Mouse (Mus musculus) liver, embryonic 18 days (tissue): ENCODE results near the gene Foxd2. TPM values are rescaled to one million over a fixed set of nuclear protein-coding genes. Genes with fewer than 3 reads are reported as not detected.

Experiments
- polyA plus RNA-seq: library from polyadenylated mRNA; depleted of rRNA; stranded (reverse); fragments of >200 nt; gene quantifications from 2 replicates; pipeline ENCODE4 v1.2.3, GENCODE M21; 2012; rRNA removed

Gene Foxd2
- polyA plus RNA-seq, result 0.02 TPM in 1 of 2 replicates, not detected in the other

DNA sequence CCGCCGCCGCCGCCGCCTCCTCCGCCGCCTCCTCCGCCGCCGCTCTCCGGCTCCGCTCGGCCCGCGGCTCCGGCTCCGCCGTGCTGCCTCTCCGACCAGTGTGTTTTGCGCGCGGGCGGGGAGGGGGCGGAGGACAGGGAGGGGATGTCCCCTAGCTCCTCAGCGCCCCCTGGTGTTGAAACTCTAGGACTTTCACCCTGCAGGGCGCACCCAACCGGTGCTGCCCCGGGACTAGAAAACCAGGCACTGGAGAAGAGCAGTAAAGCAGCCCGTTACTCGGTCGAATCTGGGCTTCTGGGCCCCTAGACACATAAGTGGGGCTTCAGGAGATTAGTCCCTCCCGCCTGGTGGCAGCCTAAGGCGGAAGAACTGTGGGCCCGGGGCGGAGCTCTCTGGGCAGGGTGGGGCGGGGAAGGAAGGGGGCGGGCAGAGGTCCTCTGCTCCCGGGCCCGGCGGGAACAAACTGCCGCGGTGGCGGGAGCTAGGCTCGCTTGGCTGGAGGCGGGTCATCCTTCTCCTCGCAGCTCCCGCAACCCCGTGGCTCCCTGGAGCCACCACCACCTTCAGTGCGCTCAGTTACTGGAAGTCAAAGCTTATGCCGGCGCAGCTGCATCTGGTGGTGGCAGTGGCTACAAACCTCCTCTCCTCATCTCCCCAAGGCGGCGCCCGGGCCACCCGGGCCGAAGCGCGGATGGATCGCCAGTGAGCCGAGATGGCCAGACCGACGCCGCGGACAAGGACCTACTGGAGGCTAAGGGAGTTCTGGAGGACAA, at the start of gene Foxd2:
Foxd2 (minus strand) TSS at position 45 of the 773 bp plus-strand sequence.

DNA sequence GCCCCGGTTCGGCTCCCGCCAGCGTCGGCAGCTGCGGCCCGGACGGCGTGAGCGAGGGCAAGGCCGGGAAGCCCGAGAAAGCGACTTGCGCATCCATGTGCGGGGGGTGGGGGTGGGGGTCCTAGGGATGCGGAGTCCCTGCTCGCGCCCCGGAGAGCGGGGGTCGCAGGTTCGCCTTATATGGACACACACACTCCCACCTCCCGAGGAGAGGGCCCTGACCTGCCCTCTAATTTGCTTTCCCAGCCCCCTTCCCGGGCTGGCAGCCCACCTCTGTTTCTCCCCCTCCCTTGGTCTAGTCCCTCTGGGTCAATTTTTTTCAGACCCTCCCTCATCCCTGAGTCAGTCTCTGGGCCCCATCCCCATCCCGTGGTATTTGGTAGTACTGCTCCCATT, 17.2 kb upstream of the Foxd2 start, which contains the start of gene Foxe3:
Foxe3 (minus strand) TSS at position 97 of the 396 bp plus-strand sequence.

Other genes with a start within 250 kb of the Foxd2 start
- not detected in 2 replicates for gene Gm12830, start 87.2 kb downstream of the Foxd2 start, polyA plus RNA-seq
- not detected in 2 replicates for gene Foxe3, start 17.1 kb upstream of the Foxd2 start, polyA plus RNA-seq
- 17.5 and 18.8 TPM in 2 replicates for gene Cmpk1, start 78.4 kb upstream of the Foxd2 start, polyA plus RNA-seq
- gene Stil, start 91.3 kb upstream of the Foxd2 start, polyA plus RNA-seq, result 4.1 and 4.5 TPM in 2 replicates
- gene Tal1, start 147.6 kb upstream of the Foxd2 start, polyA plus RNA-seq, result 29.2 and 30.5 TPM in 2 replicates
- gene Pdzk1ip1, start 179.8 kb upstream of the Foxd2 start, polyA plus RNA-seq, result 29.9 and 35.6 TPM in 2 replicates
- 0.05 and 0.06 TPM in 2 replicates for gene Cyp4x1, start 225.4 kb upstream of the Foxd2 start, polyA plus RNA-seq